Mouse (Mus musculus) CH12.LX (cell line): ENCODE measurements around the gene Dnaja4. TPM values are rescaled to one million over a fixed set of nuclear protein-coding genes. Genes with fewer than 3 reads are reported as not detected.

Source experiments
- DNase-seq: peaks from one replicate; pipeline ENCODE4 v3.0.0-alpha.2; 2013; ENCODE audit errors: extremely low read depth
- H3K27ac ChIP-seq: 2 replicates; pipeline ENCODE4 v1.5.1; 2012; ENCODE audit warnings: low read depth, mild to moderate bottlenecking, control low read depth, moderate library complexity; ENCODE audit not compliant: insufficient read depth
- H3K27me3 ChIP-seq: replicated peaks from 2 replicates; pipeline ENCODE3; 2012; ENCODE audit warnings: inconsistent platforms
- H3K36me3 ChIP-seq, 2 experiments: replicated peaks in 1 of 2; 2 replicates each; pipeline versions ENCODE3 to v1.6.1; 2012; ENCODE audit warnings: inconsistent platforms in 1 of 2, low read length in 1 of 2, mild to moderate bottlenecking in 1 of 2, mixed read lengths in 1 of 2, moderate library complexity in 1 of 2; ENCODE audit not compliant: control insufficient read depth in 1 of 2, insufficient read depth in 1 of 2
- H3K4me1 ChIP-seq, 2 experiments: 2 replicates each; pipeline ENCODE4 v1.6.1; 2012; ENCODE audit warnings: inconsistent platforms in 1 of 2, moderate library complexity in 1 of 2; ENCODE audit not compliant: insufficient read depth in 2 of 2, control insufficient read depth in 1 of 2
- H3K4me2 ChIP-seq: 2 replicates; pipeline ENCODE4 v1.6.1; 2012; ENCODE audit warnings: low read depth, mild to moderate bottlenecking, control low read depth; ENCODE audit not compliant: poor library complexity, insufficient read depth, severe bottlenecking
- H3K4me3 ChIP-seq, 3 experiments: fragments of 150-350 bp in 1 of 3; sonication (generic) in 1 of 3; replicated peaks in 1 of 3; 2 replicates each; pipeline versions ENCODE3 to v1.5.1; 2011 to 2012; ENCODE audit warnings: low read depth in 2 of 3, low read length in 2 of 3, mild to moderate bottlenecking in 2 of 3, moderate library complexity in 2 of 3, control low read depth in 1 of 3, improper control_type of control experiment in 1 of 3, inconsistent platforms in 1 of 3, mixed read lengths in 1 of 3; ENCODE audit not compliant: poor library complexity in 1 of 3
- H3K79me2 ChIP-seq: replicated peaks from 2 replicates; pipeline ENCODE4 v1.6.1; 2012; ENCODE audit warnings: mild to moderate bottlenecking, moderate library complexity; ENCODE audit not compliant: control insufficient read depth, poor library complexity, insufficient read depth, severe bottlenecking; ENCODE audit errors: extremely low read depth
- H3K9ac ChIP-seq: 2 replicates; pipeline ENCODE4 v1.6.1; 2012; ENCODE audit warnings: low read depth, mild to moderate bottlenecking, control low read depth, moderate library complexity; ENCODE audit not compliant: insufficient read depth
- H3K9me3 ChIP-seq: replicated peaks from 2 replicates; pipeline ENCODE3; 2012; ENCODE audit warnings: low read length, inconsistent platforms, mixed read lengths
- BHLHE40 ChIP-seq: IDR thresholded peaks from 2 replicates; pipeline ENCODE4 v1.6.1; 2011; ENCODE audit warnings: mild to moderate bottlenecking, low read depth, low read length, improper control_type of control experiment
- CHD1 ChIP-seq: IDR thresholded peaks from 2 replicates; pipeline ENCODE4 v1.6.1; 2012; ENCODE audit warnings: low read depth, low read length, improper control_type of control experiment, inconsistent platforms
- CHD2 ChIP-seq: IDR thresholded peaks from 2 replicates; pipeline ENCODE4 v1.6.1; 2011; ENCODE audit warnings: low read length, improper control_type of control experiment
- CTCF ChIP-seq, 2 experiments: IDR thresholded peaks in 1 of 2; conservative IDR thresholded peaks in 1 of 2; 2 replicates each; pipeline ENCODE4 v1.5.1; 2011 to 2012; ENCODE audit warnings: low read depth in 2 of 2, low read length in 2 of 2, improper control_type of control experiment in 1 of 2, inconsistent platforms in 1 of 2, mild to moderate bottlenecking in 1 of 2, moderate library complexity in 1 of 2
- E2F4 ChIP-seq: IDR thresholded peaks from 2 replicates; pipeline ENCODE4 v1.6.1; 2011; ENCODE audit warnings: low read depth, low read length, improper control_type of control experiment; ENCODE audit not compliant: insufficient replicate concordance
- EP300 ChIP-seq: IDR thresholded peaks from 2 replicates; pipeline ENCODE4 v1.6.1; 2011; ENCODE audit warnings: low read length, improper control_type of control experiment
- GABPA ChIP-seq: IDR thresholded peaks from 2 replicates; pipeline ENCODE4 v1.6.1; 2012; ENCODE audit warnings: low read depth, low read length, improper control_type of control experiment, inconsistent platforms; ENCODE audit not compliant: insufficient replicate concordance
- IRF4 ChIP-seq: IDR thresholded peaks from 2 replicates; pipeline ENCODE4 v1.6.1; 2014; ENCODE audit warnings: low read depth, mild to moderate bottlenecking, inconsistent platforms, low read length, improper control_type of control experiment
- JUND ChIP-seq: conservative IDR thresholded peaks from 2 replicates; pipeline ENCODE4 v1.6.1; 2011; ENCODE audit warnings: low read depth, low read length, improper control_type of control experiment
- MAFK ChIP-seq: IDR thresholded peaks from 2 replicates; pipeline ENCODE4 v1.6.1; 2011; ENCODE audit warnings: low read length, improper control_type of control experiment; ENCODE audit not compliant: insufficient replicate concordance
- MAX ChIP-seq: IDR thresholded peaks from 2 replicates; pipeline ENCODE4 v1.6.1; 2011; ENCODE audit warnings: low read length, improper control_type of control experiment
- MAZ ChIP-seq: IDR thresholded peaks from 2 replicates; pipeline ENCODE4 v1.6.1; 2012; ENCODE audit warnings: low read depth, mild to moderate bottlenecking, inconsistent platforms, low read length, improper control_type of control experiment, moderate library complexity
- MEF2A ChIP-seq: IDR thresholded peaks from 2 replicates; pipeline ENCODE4 v1.6.1; 2014; ENCODE audit warnings: low read depth, mild to moderate bottlenecking, inconsistent platforms, low read length, improper control_type of control experiment, borderline replicate concordance
- MXI1 ChIP-seq: IDR thresholded peaks from 2 replicates; pipeline ENCODE4 v1.6.1; 2011; ENCODE audit warnings: mild to moderate bottlenecking, low read depth, low read length, improper control_type of control experiment
- MYC ChIP-seq: IDR thresholded peaks from 2 replicates; pipeline ENCODE4 v1.6.1; 2011; ENCODE audit warnings: low read depth, mild to moderate bottlenecking, improper control_type of control experiment, low read length
- NRF1 ChIP-seq: IDR thresholded peaks from 2 replicates; pipeline ENCODE4 v1.6.1; 2014; ENCODE audit warnings: low read depth, mild to moderate bottlenecking, inconsistent platforms, low read length, improper control_type of control experiment, moderate library complexity
- PAX5 ChIP-seq: IDR thresholded peaks from 2 replicates; pipeline ENCODE4 v1.6.1; 2012; ENCODE audit warnings: low read length, inconsistent platforms, mixed read lengths
- POLR2AphosphoS2 ChIP-seq: IDR thresholded peaks from 2 replicates; pipeline ENCODE4 v1.6.1; 2011; ENCODE audit warnings: low read depth, low read length, improper control_type of control experiment
- RCOR1 ChIP-seq: conservative IDR thresholded peaks from 2 replicates; pipeline ENCODE4 v1.6.1; 2012; ENCODE audit warnings: low read depth, mild to moderate bottlenecking, inconsistent platforms, low read length, improper control_type of control experiment
- SMC3 ChIP-seq: IDR thresholded peaks from 2 replicates; pipeline ENCODE4 v1.6.1; 2011; ENCODE audit warnings: low read depth, low read length, improper control_type of control experiment
- TCF12 ChIP-seq: IDR thresholded peaks from 2 replicates; pipeline ENCODE4 v1.6.1; 2014; ENCODE audit warnings: low read depth, mild to moderate bottlenecking, inconsistent platforms, low read length, improper control_type of control experiment
- USF1 ChIP-seq: IDR thresholded peaks from 2 replicates; pipeline ENCODE4 v1.6.1; 2014; ENCODE audit warnings: low read depth, mild to moderate bottlenecking, inconsistent platforms, low read length, improper control_type of control experiment
- USF2 ChIP-seq: conservative IDR thresholded peaks from 2 replicates; pipeline ENCODE4 v1.6.1; 2011; ENCODE audit warnings: low read depth, low read length, improper control_type of control experiment
- ZKSCAN1 ChIP-seq: IDR thresholded peaks from 2 replicates; pipeline ENCODE4 v1.6.1; 2012; ENCODE audit warnings: low read depth, inconsistent platforms, low read length, improper control_type of control experiment, borderline replicate concordance
- ZNF384 ChIP-seq: IDR thresholded peaks from 2 replicates; pipeline ENCODE4 v1.6.1; 2012; ENCODE audit warnings: low read depth, low read length, improper control_type of control experiment, inconsistent platforms
- dilution Hi-C: fragments of 300-500 bp; cut with MboI; formaldehyde crosslinking; loops from 2 replicates; pipeline ENCODE4 v1.14.3; 2020; ENCODE audit warnings: low sequenced_read_pairs; ENCODE audit not compliant: extremely low pct_unique_long_range_greater_than_20kb, extremely low pct_ligation_motif_present
- in situ Hi-C: fragments of 300-500 bp; cut with MboI; formaldehyde crosslinking; loops from 3 replicates; pipeline ENCODE4 v1.14.3; 2019; ENCODE audit warnings: low sequenced_read_pairs, low pct_ligation_motif_present, low pct_unique_long_range_greater_than_20kb, mixed read lengths
- polyA plus RNA-seq: library from polyadenylated mRNA; unstranded; fragments of >175 nt; gene quantifications from 2 replicates; pipeline ENCODE4 v1.2.1, GENCODE M21; 2012; ENCODE audit warnings: low read depth; ENCODE audit not compliant: insufficient read length
- total RNA-seq, 2 experiments: library from RNA; depleted of rRNA; stranded (reverse); fragments of 300-350 nt in 1 of 2; fragments of >200 nt in 1 of 2; gene quantifications; 2 replicates each; pipeline ENCODE4 v1.2.3; 2012 to 2014

Dnaja4 gene
- total RNA-seq (2012; rRNA removed), result 2.3 and 2.4 TPM in 2 replicates
- total RNA-seq (2014; rRNA removed), result 0.81 and 0.95 TPM in 2 replicates
- 1.1 and 1.8 TPM in 2 replicates for polyA plus RNA-seq

GRCm38 (mm10) chr9:54698318-54699086 is at the start of gene Dnaja4:
Gene Dnaja4, plus strand, starts transcription at chr9:54698873.
- dilution Hi-C loops, result no loop called here
- H3K9me3 ChIP-seq, result peaks cover 13% of the 10 kb centered on the region
- TF ChIP-seq MXI1 (no peak), USF1 (no peak), CHD2 (no peak), SMC3 (no peak), TCF12 (no peak), MAFK (no peak), BHLHE40 (no peak), MAZ (no peak), ZNF384 (no peak), MEF2A (no peak), USF2 (no peak)
- no peak within 1 kb of the TSS for H3K27ac ChIP-seq
- 0 out of 4 replicates have a peak, but pooled peaks cover 0 to 3% of the 10 kb centered on the region in 2 experiments for H3K4me1 ChIP-seq
- H3K79me2 ChIP-seq, result no peaks in the 10 kb centered on the region
- DNase-seq, result no peak
- H3K4me2 ChIP-seq, result peak within 1 kb of the TSS; percentile 69; the same call in 1 of the 2 replicates
- peaks cover 36% of the 10 kb centered on the region for H3K27me3 ChIP-seq
- in situ Hi-C loops, result no loop called here
- peak within 1 kb of the TSS; percentile 46 to 65 (median 48) for H3K4me3 ChIP-seq
- H3K36me3 ChIP-seq, result no peaks in the 10 kb centered on the region
- H3K9ac ChIP-seq, result peak within 1 kb of the TSS; percentile 77

- Histone ChIP-seq H3K4me3 (no peak overlapping the region), H3K4me1 (peaks cover 23 to 48% of the 10 kb centered on the region in 2 experiments), H3K27ac (no peak overlapping the region), H3K27me3 (no peaks in the 10 kb centered on the region), H3K9ac (no peak overlapping the region), H3K79me2 (no peaks in the 10 kb centered on the region), H3K36me3 (no peaks in the 10 kb centered on the region), H3K4me2 (no peak overlapping the region), H3K9me3 (no peaks in the 10 kb centered on the region)
- in situ Hi-C loops (no loop called here), dilution Hi-C loops (no loop called here)
- no peak for DNase-seq
- TF ChIP-seq CTCF (conservative IDR thresholded peaks at IDR 0.05 in 1 of 2, IDR thresholded peaks at IDR 0.05 in 1 of 2; ENCODE audit: low read depth in 2 of 2, low read length in 2 of 2), result no peak
- no peak for TF ChIP-seq POLR2AphosphoS2
- no peak for TF ChIP-seq IRF4
- no peak; the same call in 1 of the 2 replicates for TF ChIP-seq USF1
- TF ChIP-seq MYC, result no peak
- TF ChIP-seq TCF12, result no peak
- TF ChIP-seq PAX5, result no peak
- TF ChIP-seq MEF2A, result no peak
- TF ChIP-seq USF2, result no peak
- no peak for TF ChIP-seq GABPA
- TF ChIP-seq E2F4, result no peak
- TF ChIP-seq JUND, result no peak
- TF ChIP-seq CHD1, result no peak
- TF ChIP-seq ZKSCAN1, result no peak
- TF ChIP-seq MAX, result no peak
- TF ChIP-seq NRF1, result no peak
- no peak for TF ChIP-seq EP300
- TF ChIP-seq RCOR1, result no peak
Measured at GRCm38 (mm10) chr9:54649360-54649759, 49.3 kb upstream of the Dnaja4 start.
